Mouse (Mus musculus): ENCODE measurements around the gene 1700086D15Rik. TPM values are rescaled to one million over a fixed set of nuclear protein-coding genes. Genes with fewer than 3 reads are reported as not detected.

1700086D15Rik gene
- not detected for total RNA-seq (2023)

GRCm38 (mm10) chr11:65159791-65160190 is at the start of gene 1700086D15Rik:
Gene 1700086D15Rik (minus strand): TSS chr11:65159891.

GRCm38 (mm10) chr11:65162767-65163120 is 3.1 kb upstream of the 1700086D15Rik start, which contains the start of gene Arhgap44:
Gene Arhgap44 (minus strand): TSS chr11:65162961.

Other genes starting within 250 kb of the 1700086D15Rik start
- gene Elac2, start 180.9 kb downstream of the 1700086D15Rik start, total RNA-seq (2023) = 30.0 TPM
- gene Arhgap44, start 3.1 kb upstream of the 1700086D15Rik start, total RNA-seq (2023) = not detected
- not detected for gene Myocd, start 110.1 kb upstream of the 1700086D15Rik start, total RNA-seq (2023)

Data from CD8-positive naive resting alpha-beta T cell, adult 57 days (primary cell).